Mouse (Mus musculus): ENCODE measurements at regions not wholly inside any gene's neighbourhood (a gene's known extent, or its start where the extent isn't known, plus 50 kb on each side); places are given as distances from the start of the nearest gene placed in this dataset.

DNA sequence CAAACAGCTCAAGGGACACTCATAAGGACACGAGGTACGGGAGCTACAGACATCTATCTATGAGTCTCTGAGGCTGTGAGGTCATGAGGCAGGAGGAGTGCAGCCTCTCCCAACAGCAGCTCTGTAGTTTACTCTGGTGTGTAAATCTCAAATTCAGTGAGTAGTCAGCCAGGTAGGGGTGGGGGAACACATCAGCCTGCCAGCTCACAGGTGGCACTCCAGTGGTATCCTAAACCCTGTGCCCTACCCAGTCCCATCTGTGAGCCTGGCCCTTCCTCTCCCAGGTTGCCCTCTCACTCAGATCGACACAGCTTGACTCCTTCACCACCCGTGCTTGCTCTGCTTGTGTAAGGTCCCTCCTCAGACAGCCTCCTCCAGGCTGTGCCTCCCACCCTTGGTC lies 202.2 kb downstream of the Sipa1l2 start:
- no peaks in the 10 kb centered on the region for H3K27me3 ChIP-seq (ENCODE audit: control insufficient read depth, insufficient read depth, low read length, poor library complexity, severe bottlenecking)
- DNase-seq (ENCODE audit: low read depth, low spot score) = no peak
- H3K36me3 ChIP-seq (ENCODE audit: control insufficient read depth, insufficient read depth, low read length, poor library complexity, severe bottlenecking) = no peaks in the 10 kb centered on the region

DNA sequence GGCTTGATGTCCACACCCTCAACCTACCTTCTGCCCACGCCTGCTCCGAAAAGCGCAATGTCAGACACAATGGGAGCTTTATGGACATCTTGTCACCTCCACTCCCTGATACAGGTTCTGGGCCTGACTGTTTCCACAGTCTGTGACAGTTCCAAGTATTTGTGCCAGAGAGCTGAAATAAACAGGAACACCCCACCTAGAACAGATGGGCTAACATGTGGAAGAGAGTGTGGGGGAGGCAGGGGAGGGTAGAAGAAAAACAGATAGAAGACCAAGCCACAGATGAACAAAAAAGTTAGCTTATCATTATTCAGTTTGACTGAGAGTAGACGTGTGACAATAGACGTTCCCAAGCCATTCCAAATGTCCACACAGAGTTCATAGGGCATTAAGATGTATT lies 204.6 kb downstream of the Sipa1l2 start:
- H3K36me3 ChIP-seq (ENCODE audit: control insufficient read depth, insufficient read depth, low read length, poor library complexity, severe bottlenecking) = no peaks in the 10 kb centered on the region
- no peaks in the 10 kb centered on the region for H3K27me3 ChIP-seq (ENCODE audit: control insufficient read depth, insufficient read depth, low read length, poor library complexity, severe bottlenecking)
- DNase-seq (ENCODE audit: low read depth, low spot score) = no peak

DNA sequence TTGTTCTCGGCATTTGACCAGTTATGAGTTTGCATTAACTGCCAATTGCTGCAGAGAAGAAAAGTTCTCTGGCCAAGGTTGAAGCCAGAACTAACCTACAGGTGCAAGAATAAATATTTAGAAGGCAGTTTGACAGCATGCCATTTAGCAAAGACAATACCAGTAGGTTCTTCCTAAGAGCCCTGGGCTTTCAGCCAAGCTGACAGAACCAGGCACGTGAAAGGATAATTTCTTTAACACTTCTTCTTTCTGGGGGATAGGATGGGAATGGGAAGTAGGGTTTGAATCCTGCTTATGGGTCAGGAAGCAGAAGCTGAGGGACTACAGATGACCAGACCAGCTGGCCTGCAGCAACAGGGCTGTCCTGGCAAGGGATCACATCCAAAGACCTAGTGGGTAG lies 210.2 kb downstream of the Sipa1l2 start:
- Histone ChIP-seq H3K36me3 (ENCODE audit: control insufficient read depth, insufficient read depth, low read length, poor library complexity, severe bottlenecking) (no peaks in the 10 kb centered on the region), H3K27me3 (ENCODE audit: control insufficient read depth, insufficient read depth, low read length, poor library complexity, severe bottlenecking) (no peaks in the 10 kb centered on the region)
- DNase-seq (ENCODE audit: low read depth, low spot score) = no peak

DNA sequence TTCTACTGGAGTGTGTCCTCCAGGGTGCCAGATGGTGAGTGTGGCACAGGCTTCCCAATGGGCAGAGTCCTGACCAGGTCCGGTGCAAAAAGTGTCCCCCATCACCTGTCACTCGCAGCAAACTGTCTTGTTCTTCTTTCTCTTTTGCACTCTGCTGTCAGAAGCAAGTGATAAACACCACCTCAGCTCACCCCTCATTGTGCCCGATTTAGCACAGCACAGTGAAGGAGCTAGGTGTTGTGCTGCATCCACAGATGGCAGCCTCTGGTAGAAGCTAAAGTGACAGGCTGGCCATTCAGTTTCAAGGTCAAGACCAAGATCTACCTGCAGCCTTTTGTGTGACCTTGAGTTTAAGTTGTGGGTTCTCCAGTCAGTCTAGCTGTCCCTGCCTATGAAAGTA lies 211.8 kb downstream of the Sipa1l2 start:
- no peaks in the 10 kb centered on the region for H3K36me3 ChIP-seq (ENCODE audit: control insufficient read depth, insufficient read depth, low read length, poor library complexity, severe bottlenecking)
- H3K27me3 ChIP-seq (ENCODE audit: control insufficient read depth, insufficient read depth, low read length, poor library complexity, severe bottlenecking) = no peaks in the 10 kb centered on the region
- no peak for DNase-seq (ENCODE audit: low read depth, low spot score)

DNA sequence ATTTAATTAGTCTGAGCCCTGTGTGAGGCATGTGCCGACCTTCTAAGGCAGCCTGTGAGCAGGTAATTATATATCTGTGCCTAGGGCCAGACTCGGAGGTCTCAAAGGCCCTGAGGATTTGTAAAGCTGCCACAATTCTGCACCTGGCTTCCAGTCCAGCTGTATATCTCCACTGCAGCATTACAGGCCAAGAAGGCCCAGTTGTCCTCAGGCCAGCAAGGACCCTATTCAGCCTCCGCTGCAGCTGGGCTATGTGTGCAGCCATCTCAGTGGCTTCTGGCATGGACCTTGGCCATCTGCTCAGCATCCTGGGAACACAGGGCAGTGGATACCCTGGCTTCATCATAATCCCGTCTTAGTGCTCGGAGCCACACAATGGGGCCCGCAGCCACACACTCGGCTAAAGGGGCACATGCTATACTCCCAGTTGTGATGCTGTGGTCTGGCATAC lies 214.5 kb downstream of the Sipa1l2 start:
- no peaks in the 10 kb centered on the region for H3K36me3 ChIP-seq (ENCODE audit: control insufficient read depth, insufficient read depth, low read length, poor library complexity, severe bottlenecking)
- no peak for DNase-seq (ENCODE audit: low read depth, low spot score)
- no peaks in the 10 kb centered on the region for H3K27me3 ChIP-seq (ENCODE audit: control insufficient read depth, insufficient read depth, low read length, poor library complexity, severe bottlenecking)

DNA sequence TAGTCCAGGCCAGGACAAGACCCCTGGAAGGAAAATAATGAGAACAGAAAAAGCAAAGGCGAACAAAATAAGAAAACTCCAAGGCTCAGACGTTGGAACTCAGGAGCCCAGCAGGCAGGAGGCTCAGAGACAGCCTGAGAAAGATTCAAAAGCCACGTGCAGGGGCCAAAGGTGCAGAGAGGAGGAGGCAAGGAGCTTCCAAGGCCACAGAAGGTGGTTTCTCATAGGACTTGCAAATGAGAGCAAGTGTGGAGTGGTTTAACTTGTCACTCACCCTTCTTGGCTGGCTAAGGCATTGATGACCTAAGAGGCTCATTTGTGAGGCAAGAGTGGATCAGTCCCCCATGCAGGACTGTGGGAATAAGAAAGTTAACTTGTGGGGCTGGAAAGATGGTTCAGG lies 217.3 kb downstream of the Sipa1l2 start:
- no peak for DNase-seq (ENCODE audit: low read depth, low spot score)
- Histone ChIP-seq H3K36me3 (ENCODE audit: control insufficient read depth, insufficient read depth, low read length, poor library complexity, severe bottlenecking) (no peaks in the 10 kb centered on the region), H3K27me3 (ENCODE audit: control insufficient read depth, insufficient read depth, low read length, poor library complexity, severe bottlenecking) (no peaks in the 10 kb centered on the region)

DNA sequence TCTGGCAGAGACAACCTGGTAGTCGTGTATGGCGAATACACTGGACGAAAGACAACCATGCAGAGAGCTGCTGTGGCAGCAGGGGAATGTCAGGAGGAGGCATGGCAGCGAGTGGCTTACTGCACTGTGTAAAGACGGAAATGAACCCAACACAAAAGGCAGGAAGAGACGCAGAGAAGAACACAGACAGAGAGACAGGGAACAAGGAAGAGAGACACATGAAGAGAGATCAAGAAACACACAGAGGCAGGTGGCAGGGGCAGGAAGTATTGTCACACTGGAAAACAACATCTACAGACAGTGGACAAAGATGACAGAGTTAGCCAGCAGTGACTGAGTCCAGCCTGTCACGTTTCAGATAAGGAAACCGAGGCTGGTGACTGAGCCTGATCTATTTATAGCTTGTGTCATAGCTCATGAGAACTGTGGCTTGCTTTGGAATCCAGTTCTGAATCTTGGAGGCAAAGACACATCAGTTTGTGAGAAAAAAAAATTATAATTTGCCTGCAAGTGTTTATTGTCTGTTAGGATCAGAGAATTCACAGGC lies 218.0 kb downstream of the Sipa1l2 start:
- H3K27me3 ChIP-seq (ENCODE audit: control insufficient read depth, insufficient read depth, low read length, poor library complexity, severe bottlenecking) = no peaks in the 10 kb centered on the region
- DNase-seq (ENCODE audit: low read depth, low spot score) = no peak
- H3K36me3 ChIP-seq (ENCODE audit: control insufficient read depth, insufficient read depth, low read length, poor library complexity, severe bottlenecking) = no peaks in the 10 kb centered on the region

DNA sequence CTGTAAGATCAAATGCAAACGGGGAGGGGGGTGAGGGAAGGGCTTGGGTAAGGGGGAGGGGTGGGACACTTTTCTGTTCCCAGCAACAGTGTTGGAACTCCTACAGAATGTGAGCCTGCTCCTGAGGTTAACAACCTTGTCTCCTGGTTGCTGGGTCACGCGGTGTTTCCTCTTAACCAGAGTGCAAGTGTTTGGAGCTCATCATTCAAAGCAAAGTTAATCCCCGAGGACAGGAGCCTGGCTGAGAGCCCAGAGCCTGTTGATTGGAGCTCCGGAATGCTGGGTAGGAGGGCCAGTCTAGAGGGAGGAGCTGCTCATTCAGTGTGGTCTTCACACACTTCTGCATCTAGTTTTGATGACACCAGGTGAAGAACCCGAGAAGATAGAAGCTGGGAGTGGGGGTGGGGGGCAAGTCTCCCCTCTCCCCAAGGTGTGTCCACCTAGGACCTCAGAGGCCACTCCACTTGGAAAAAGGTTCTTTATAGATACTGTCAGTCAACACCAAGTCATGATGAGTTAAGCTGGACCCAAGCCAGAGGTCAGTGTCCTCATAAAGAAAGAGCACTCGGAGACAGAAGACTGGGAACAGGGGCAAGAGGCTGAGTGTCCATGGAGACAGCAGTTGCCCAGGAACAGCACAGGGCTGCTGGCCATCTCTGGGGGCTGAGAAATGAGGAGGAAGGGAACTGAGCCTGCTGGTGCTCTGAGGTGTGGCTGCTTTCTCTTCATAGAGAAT lies 220.2 kb downstream of the Sipa1l2 start:
- DNase-seq (ENCODE audit: low read depth, low spot score) = no peak
- H3K27me3 ChIP-seq (ENCODE audit: control insufficient read depth, insufficient read depth, low read length, poor library complexity, severe bottlenecking) = no peaks in the 10 kb centered on the region
- H3K36me3 ChIP-seq (ENCODE audit: control insufficient read depth, insufficient read depth, low read length, poor library complexity, severe bottlenecking) = no peaks in the 10 kb centered on the region

DNA sequence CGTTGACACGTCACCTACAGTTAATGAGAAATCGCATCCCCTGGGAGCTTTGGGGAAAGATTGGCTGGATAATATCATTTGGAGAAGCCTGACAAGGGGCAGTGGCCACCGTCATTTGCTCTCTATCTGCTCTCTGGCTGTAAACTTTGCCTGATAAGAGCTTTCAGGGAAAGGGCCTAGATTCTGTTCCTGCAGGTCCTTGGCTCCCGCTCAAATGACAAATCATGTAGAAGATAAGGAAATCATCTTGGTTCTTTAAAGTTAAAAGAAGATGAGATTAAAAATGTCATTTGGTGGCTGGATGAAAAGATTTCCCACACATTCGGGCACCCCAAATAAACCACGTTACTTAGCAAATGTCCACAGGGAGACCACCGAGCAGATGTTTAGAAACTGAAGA lies 223.4 kb downstream of the Sipa1l2 start:
- Histone ChIP-seq H3K36me3 (ENCODE audit: control insufficient read depth, insufficient read depth, low read length, poor library complexity, severe bottlenecking) (no peaks in the 10 kb centered on the region), H3K27me3 (ENCODE audit: control insufficient read depth, insufficient read depth, low read length, poor library complexity, severe bottlenecking) (no peaks in the 10 kb centered on the region)
- no peak for DNase-seq (ENCODE audit: low read depth, low spot score)

DNA sequence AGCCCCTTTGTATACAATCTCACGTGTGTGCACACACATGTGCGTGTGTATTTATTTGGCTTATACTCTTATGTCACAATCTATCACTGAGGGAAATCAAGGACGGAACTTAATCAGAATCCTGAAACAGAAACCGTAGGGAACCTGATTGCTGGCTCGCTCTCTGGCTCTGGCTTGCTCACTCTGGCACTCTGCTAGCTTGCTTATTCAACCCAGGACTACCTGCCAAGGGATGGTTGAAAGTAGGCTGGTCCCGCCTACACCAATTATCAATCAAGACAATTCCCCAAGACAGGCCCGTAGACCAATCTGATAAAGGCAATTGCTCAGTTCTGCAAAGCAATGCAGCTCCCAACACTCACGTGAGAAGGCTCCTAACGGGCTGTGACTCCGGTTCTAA lies 224.0 kb downstream of the Sipa1l2 start:
- Histone ChIP-seq H3K36me3 (ENCODE audit: control insufficient read depth, insufficient read depth, low read length, poor library complexity, severe bottlenecking) (no peaks in the 10 kb centered on the region), H3K27me3 (ENCODE audit: control insufficient read depth, insufficient read depth, low read length, poor library complexity, severe bottlenecking) (no peaks in the 10 kb centered on the region)
- DNase-seq (ENCODE audit: low read depth, low spot score) = no peak

DNA sequence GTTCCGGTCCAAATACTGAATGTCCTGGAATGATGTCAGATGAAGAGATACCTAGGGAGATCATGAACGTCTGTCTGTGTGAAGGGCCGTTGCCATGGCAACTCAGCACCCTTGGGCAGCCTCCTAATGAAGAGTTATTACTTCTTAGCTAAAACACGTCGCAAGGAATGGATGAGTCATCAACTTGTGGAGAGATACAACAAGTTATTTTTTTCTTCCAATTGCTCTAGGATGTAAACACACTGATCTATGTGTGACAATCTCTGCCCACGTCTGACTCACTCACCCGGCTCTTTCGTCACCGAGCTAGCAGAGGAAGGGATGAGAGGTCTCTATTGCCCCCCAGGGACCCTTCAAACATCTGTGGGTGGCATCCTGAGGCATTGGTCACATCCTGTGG lies 225.7 kb downstream of the Sipa1l2 start:
- Histone ChIP-seq H3K27me3 (ENCODE audit: control insufficient read depth, insufficient read depth, low read length, poor library complexity, severe bottlenecking) (no peaks in the 10 kb centered on the region), H3K36me3 (ENCODE audit: control insufficient read depth, insufficient read depth, low read length, poor library complexity, severe bottlenecking) (no peaks in the 10 kb centered on the region)
- peak; percentile 55 for DNase-seq (ENCODE audit: low read depth, low spot score)

DNA sequence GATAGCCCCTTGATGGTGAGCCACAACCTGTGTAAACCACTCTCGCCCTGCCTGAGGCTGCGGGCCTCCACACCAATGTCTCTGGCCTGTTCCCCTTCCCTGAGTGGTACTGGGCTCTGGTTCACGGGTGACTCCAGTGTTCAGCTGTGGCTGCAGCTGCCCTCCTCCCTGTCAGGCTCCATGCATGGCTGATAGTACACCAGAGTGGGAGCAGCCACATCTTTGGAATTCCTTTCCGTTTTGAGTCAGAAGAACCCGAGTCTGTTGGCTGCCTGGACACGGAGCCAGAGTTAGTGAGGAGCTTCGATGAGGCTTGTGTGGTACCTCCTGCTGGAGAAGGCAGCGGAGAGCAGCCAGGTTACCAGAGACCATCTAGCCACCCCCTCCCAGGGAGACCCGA lies 227.1 kb downstream of the Sipa1l2 start:
- Histone ChIP-seq H3K36me3 (ENCODE audit: control insufficient read depth, insufficient read depth, low read length, poor library complexity, severe bottlenecking) (no peaks in the 10 kb centered on the region), H3K27me3 (ENCODE audit: control insufficient read depth, insufficient read depth, low read length, poor library complexity, severe bottlenecking) (no peaks in the 10 kb centered on the region)
- DNase-seq (ENCODE audit: low read depth, low spot score) = no peak

DNA sequence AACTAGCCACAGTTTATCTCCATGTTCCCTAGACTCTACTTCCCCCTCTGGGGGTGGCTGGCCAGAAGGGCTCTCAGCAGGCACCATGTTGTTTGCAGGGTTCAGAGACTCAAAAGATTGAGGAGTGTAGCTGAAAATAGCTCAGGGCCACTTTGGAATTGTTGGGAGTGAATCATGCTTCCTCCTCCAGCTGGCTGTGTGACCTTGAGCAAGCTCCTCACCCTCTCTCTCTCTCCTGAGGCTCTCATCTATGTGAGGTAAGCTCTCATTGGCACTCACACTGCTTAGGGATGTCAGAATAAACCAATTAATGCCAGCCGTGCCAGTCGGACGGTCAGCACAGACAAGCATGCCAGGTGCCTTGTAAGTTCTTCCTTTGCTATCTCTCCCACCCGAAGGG lies 228.0 kb downstream of the Sipa1l2 start:
- Histone ChIP-seq H3K36me3 (ENCODE audit: control insufficient read depth, insufficient read depth, low read length, poor library complexity, severe bottlenecking) (no peaks in the 10 kb centered on the region), H3K27me3 (ENCODE audit: control insufficient read depth, insufficient read depth, low read length, poor library complexity, severe bottlenecking) (no peaks in the 10 kb centered on the region)
- no peak for DNase-seq (ENCODE audit: low read depth, low spot score)

DNA sequence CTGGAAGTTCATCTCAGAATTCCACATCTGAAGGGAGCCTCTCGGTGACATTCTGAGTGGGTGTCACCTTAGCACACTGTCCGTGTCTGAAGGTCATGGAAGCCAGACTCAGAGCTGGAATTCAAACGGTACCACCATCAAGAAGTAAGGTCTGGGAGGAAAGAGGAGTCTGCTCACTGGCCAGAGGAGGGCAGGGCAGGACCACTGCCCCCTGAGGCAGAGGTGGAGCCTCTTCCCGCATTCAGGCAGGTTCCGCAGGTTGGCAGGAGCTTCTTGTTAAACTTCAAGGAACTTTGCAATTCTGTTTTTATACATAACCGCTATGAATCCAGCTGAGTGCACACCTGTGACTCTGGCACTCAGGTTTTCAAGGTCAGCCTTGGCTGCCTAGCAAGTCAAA lies 231.4 kb downstream of the Sipa1l2 start:
- no peak for DNase-seq (ENCODE audit: low read depth, low spot score)
- no peaks in the 10 kb centered on the region for H3K36me3 ChIP-seq (ENCODE audit: control insufficient read depth, insufficient read depth, low read length, poor library complexity, severe bottlenecking)
- no peaks in the 10 kb centered on the region for H3K27me3 ChIP-seq (ENCODE audit: control insufficient read depth, insufficient read depth, low read length, poor library complexity, severe bottlenecking)

DNA sequence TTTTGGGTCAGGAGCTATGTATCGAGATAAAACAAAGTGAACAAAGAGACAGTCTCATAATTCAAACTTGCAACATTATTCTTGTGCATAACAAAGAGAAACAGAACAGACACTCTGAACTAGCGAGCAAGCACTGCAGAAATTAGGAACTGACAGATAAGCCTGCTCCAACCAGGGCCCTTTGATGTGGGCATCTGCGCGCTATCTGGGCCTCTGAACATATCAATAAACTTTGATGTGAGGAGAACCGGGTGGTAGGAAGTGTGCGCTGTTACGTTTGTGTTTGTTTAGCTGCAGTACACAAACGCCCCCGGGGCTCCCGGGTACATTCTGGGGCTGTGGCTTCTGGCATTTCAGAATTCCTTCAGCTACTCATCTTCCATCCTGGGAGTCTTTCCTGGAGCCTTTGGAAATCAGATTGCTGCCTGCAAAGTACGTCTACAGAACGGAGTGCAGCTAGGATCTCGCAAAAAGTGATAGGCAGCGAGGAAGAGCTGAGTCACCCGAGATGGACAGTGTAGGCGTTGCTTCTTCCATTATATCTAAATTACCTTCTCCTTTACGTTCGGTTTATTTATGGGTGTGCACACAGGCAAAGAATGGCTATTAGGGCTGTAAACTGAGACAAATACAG lies 232.0 kb downstream of the Sipa1l2 start:
- no peaks in the 10 kb centered on the region for H3K27me3 ChIP-seq (ENCODE audit: control insufficient read depth, insufficient read depth, low read length, poor library complexity, severe bottlenecking)
- DNase-seq (ENCODE audit: low read depth, low spot score) = no peak

More for the DNA sequence above, 232.0 kb downstream of the Sipa1l2 start:
- H3K36me3 ChIP-seq (ENCODE audit: control insufficient read depth, insufficient read depth, low read length, poor library complexity, severe bottlenecking) = no peaks in the 10 kb centered on the region

Data from splenic B cell, adult 2 months (primary cell).